Mouse (Mus musculus) frontal cortex, adult (tissue): Measurements from ENCODE around the gene Plekhg2.
"Not testable (repeated sequence)": the region's sequence is repeated elsewhere in the genome, so short reads cannot be mapped to it uniquely, and the experiment has no call there.

ENCODE experiments used
- ATAC-seq: cut with Nextera tagmentation; 2 replicates; pipeline ENCODE4 v1.9.2; 2017; ENCODE audit warnings: mild to moderate bottlenecking, moderate library complexity, mixed read lengths; ENCODE audit not compliant: low TSS enrichment

Gene Plekhg2

GRCm38 (mm10) chr7:28372251-28373108 is at the start of gene Plekhg2:
TSS of gene Plekhg2 (minus strand) at chr7:28372599.
- ATAC-seq: peak; percentile 71

GRCm38 (mm10) chr7:28419416-28419815 is 47.0 kb upstream of the Plekhg2 start:
- no peak for ATAC-seq

DNA sequence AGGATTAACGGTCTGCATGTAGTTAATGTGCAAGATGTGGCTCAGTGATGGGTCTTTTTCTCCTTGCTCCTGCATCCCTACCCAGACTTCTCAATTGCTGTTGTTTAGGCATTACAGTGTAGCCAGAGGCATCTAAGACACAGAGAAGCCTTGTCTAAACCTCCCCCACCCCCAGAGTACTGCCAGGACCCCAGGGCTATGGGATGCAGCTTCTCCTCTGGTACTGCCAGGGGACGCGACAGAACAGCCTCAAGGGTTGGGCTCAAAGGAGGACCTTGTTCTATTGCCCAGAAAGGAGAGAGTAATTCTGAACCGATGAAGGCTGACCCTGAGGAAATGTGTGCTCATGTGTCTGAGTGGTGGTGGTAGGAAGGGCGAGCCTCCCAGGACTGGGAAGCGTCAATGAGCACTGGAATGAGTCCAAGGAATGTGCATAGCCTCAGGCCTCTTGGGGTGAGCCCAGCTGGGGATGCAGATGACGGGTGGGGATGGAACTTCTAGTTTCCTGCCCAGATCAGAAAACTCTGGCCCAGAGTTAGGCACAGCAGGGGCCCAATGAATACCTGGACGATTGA is 45.8 kb upstream of the Plekhg2 start:
- ATAC-seq: peak; percentile 41; the same call in 1 of the 2 replicates

DNA sequence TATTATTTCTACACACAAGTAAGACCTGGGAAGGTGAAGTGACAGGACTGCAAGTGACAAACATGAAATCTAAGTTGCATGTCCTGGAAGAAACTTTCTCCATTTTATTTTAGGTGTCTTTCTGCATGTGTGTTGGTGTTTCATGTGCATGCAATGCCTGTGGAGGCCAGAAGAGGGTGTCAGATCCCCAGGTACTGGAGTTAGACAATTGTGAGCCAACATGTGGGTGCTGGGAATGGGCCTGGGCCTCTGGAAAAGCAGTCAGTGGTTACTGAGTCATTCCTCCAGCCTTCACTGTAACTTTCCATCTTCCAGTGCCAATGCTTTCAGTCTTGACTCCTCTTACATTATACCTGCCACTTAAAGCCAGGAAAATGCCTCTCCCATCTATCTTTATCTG is 45.0 kb upstream of the Plekhg2 start:
- ATAC-seq: no peak

- no peak for ATAC-seq
Measured at GRCm38 (mm10) chr7:28412826-28413225, 40.4 kb upstream of the Plekhg2 start.

DNA sequence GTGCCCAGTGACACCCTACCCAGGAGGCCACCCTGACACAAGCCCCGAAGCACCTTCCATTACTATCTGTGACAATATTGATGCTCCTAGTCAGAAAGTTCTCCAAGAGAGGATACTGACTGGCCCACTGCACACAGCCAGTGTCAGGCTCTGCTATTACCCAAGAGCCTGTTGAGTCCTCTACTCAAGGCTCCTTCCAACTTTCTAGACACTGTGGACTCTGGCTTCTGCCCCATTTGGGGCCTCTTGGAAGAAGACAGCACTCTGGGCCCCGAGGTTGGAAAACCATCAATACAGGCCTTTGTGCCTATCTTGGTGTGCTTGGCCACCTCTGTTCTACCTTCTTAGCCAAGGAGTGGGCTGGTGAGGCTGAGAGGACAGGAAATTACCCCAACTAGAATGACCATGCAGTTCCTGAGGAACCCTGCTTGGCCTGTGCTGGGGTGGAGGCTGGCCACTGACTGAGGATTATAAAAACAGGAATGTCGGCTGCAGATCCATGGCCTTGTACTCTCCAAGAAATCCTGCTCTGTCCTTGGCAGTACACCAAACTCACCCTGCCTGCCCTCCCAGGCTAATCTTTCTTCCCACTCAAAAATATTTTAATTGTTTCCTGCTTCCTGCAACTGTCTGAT is 38.6 kb upstream of the Plekhg2 start:
- no peak for ATAC-seq

- no peak for ATAC-seq
Measured at GRCm38 (mm10) chr7:28401942-28402341, 29.5 kb upstream of the Plekhg2 start.

- no peak for ATAC-seq
Measured at GRCm38 (mm10) chr7:28401030-28401429, 28.6 kb upstream of the Plekhg2 start.

DNA sequence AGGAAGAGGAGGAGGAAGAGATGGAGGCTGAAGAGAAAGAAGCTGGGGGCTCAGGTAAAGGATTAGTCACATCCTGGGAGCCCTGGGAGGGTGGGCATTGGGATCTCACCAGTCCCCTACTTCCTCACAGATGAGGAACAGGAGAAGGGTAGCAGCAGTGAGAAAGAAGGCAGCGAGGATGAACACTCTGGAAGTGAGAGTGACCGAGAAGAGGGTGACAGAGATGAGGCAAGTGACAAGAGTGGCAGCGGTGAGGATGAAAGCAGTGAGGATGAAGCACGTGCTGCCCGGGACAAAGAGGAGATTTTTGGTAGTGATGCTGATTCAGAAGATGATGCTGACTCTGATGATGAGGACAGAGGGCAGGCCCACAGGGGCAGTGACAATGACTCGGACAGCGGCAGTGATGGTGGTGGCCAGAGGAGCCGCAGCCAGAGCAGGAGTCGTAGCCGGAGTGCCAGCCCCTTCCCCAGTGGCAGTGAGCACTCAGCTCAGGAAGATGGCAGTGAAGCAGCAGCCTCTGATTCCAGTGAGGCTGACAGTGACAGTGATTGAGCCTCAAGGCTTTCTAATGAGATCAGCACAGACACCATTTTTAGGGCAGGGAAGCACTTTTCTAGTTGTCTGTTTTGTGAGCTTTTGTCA is 26.4 kb upstream of the Plekhg2 start:
- ATAC-seq: no peak

DNA sequence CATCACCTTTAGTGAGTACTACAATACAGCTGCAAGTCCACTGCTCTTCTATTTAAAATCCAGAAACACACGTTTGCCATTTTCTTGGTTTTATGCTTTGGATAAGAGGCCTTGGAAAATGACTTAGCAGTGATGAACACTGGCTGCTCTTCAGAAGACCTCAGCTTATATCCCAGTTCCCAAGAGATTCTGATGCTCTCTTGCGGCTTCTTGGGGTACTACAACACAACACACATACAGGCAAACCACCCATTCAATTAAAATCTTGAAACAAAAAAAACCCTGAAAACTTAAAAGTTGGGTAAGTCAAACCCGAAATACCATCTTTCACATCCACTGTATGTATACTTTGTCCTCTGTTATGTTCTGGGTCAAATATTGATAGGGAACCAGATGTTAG is 25.6 kb upstream of the Plekhg2 start:
- ATAC-seq: no peak

DNA sequence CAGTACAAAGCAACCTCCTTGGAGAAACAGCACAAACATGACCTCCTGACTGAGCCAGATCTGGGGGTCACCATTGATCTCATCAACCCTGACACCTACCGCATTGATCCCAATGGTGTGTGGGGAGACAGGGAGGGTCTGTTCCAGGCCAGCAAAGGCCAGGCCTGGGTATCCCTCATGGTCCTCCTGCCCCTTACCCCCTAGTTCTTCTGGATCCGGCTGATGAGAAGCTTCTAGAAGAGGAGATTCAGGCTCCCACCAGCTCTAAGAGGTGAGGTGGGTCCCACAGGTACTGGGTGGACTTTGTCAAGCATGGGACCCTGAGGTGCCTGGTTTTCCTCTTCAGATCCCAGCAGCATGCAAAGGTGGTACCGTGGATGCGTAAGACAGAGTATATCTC is 23.0 kb upstream of the Plekhg2 start:
- no peak for ATAC-seq

- no peak for ATAC-seq
Measured at GRCm38 (mm10) chr7:28393272-28393951, 21.0 kb upstream of the Plekhg2 start.

DNA sequence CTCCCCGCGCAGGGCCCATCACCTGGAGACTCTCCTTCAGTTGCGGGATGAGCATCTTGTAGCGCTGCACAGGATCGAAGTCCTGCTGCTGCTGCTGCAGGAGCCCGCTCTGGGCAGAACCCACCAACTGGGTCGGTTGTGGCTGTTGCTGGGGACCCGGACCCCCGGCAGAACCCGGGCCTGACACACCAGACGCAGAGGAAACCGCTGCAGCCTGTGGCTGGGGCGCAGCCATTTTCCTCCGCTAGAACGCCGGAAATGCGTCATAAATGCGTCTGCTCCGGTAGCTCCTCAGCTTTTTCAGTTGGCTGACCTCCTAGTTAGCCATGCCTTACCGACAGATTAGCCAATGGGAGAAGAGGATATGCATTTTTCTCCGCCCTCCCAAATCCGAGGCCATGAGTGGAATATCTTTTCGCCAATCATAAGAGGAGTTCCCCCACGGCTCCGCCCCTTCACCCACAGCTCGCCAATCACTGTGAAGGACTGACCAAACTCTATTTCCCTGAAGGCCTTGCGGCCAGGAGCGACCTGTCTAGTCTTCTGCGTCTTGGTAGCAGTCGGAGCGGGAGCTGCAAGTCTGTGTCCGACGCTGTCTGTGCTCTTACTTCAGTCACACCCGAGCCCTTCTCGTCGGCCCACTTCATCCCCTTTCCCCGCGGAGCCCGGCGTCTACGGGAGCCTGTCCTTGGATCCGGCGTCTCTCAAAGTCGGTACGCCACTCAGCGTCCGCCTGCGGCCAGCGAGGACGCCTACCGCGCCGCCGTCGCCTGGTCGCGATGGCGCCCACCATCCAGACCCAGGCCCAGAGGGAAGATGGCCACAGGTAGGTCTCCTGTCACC is 20.3 kb upstream of the Plekhg2 start, which contains the start of the genes Med29 and Paf1:
Med29 (minus strand) TSS at position 280 of the 843 bp plus-strand sequence.
Paf1 (plus strand) TSS at position 523 of the 843 bp plus-strand sequence.
- peak; percentile 99 for ATAC-seq

DNA sequence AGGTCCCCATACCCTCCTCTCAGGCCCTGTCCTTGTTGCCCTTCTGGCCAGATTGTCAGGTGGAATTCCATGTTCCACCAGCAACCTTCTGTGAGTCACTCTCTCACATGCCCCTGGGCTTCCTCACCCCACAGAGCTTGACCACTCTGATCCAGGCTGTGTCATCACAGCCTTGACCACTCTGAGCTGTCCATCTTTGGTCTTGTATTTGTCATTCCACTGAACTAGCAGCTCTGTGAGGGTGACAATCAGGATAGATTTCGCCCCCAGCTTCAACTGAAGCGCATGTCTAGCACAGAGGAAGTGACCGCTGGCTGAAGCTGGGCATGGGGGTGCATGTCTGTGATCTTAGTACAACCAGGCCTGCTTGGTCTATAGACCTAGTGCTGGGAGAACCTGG is 17.9 kb upstream of the Plekhg2 start:
- no peak for ATAC-seq

- not testable (repeated sequence) for ATAC-seq
Measured at GRCm38 (mm10) chr7:28387384-28387783, 15.0 kb upstream of the Plekhg2 start.

DNA sequence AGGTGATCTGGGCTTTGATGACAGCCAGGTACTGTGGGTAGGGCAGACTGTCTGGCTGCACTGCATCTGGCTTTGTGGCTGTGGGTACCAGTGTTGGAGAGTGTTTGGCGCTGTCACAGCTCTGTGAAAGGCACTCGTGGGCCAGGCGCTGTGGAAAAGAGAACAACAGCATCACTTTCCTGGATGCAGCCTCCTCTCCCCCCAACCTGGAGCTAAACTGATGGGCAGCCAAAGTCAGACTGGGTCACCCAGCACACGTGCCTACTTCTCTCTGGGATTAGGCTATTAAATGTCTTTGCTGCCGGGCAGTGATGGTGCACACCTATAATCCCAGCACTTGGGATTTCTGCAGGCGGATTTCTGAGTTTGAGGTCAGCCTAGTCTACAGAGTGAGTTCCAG is 14.5 kb upstream of the Plekhg2 start:
- not testable (repeated sequence) for ATAC-seq

DNA sequence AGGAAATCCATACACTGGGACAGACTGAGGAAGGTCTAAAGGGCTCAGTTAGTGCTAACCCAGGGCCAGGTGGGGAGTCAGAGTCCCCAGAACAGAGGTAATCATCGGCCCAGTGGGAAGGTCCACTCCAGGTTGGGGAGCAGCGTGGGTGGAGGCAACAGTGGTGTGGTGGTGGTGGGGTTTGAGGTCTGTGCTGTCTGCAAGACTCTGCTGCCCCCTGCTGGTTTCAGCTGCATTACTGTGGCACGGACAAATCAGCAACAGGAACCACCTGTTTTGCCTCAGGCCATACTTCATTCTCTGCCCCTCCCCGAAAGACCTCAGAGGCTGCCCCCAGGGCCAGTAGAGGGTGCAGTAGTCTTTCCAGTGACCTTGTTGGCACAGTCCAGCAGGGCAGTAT is 14.1 kb upstream of the Plekhg2 start:
- ATAC-seq: peak; percentile 21; the same call in 1 of the 2 replicates

GRCm38 (mm10) chr7:28386007-28386406 is 13.6 kb upstream of the Plekhg2 start:
- no peak for ATAC-seq

DNA sequence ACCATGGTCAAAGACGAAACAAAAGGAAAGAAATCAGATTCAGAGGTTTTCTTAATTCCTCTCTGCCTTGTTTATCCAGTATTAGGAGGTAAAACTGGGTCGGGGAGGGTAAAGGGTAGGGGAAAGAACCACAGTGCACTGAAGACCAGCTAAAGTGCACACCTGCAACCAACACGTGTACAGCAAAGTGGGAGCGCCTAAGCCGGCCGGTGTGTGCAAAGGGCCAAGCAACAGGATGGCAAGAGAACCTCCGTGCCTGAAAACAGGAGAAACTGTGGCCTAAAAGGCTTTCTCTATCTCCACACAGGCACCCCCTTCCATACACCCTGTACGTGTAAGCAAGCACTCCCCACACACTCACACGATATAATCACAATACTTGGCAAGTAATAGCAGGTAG is 12.8 kb upstream of the Plekhg2 start:
- no peak for ATAC-seq

- ATAC-seq: no peak
Measured at GRCm38 (mm10) chr7:28384162-28384561, 11.8 kb upstream of the Plekhg2 start.

DNA sequence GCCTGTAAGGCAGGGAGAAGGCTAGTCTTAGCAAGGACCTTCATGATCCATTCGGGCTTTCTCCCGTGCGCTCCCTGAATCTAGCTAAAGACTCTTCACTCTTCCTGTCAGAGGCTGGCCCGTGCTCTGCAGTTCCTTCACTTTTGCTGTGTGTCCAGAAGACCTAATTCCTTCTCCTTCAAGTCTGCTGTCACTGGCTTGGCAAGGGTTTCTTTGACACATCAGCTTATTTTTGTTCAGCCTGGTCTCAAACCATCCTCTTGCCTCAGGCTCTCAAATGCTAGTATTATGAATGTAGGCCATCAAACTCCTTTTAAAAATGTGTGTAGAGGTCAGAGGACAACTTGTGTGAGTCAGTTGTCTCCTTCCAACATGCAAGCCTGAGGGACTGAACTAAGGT is 11.2 kb upstream of the Plekhg2 start:
- ATAC-seq: no peak
